Mouse (Mus musculus) forebrain, embryonic 10.5 days (tissue): ENCODE data around the gene Anp32a. TPM values are rescaled to one million over a fixed set of nuclear protein-coding genes. Genes with fewer than 3 reads are reported as not detected.

Experiments used
- DNase-seq: peaks from one replicate; pipeline ENCODE4 v3.0.0-alpha.2; 2017; ENCODE audit warnings: low spot score; ENCODE audit errors: extremely low spot score
- H3K27ac ChIP-seq: fragments of 300-500 bp; sonication (generic); 2 replicates; pipeline ENCODE4 v1.5.1; 2016; ENCODE audit warnings: mild to moderate bottlenecking
- H3K27me3 ChIP-seq: fragments of 300-500 bp; sonication (generic); 2 replicates; pipeline ENCODE4 v1.6.1; 2016; ENCODE audit warnings: mild to moderate bottlenecking; ENCODE audit not compliant: poor library complexity, severe bottlenecking
- H3K36me3 ChIP-seq: fragments of 300-500 bp; sonication (generic); replicated peaks from 2 replicates; pipeline ENCODE4 v1.6.1; 2016; ENCODE audit warnings: mild to moderate bottlenecking, moderate library complexity
- H3K4me1 ChIP-seq: fragments of 300-500 bp; sonication (generic); 2 replicates; pipeline ENCODE4 v1.6.1; 2016
- H3K4me3 ChIP-seq: fragments of 300-500 bp; sonication (generic); 2 replicates; pipeline ENCODE4 v1.5.1; 2016; ENCODE audit warnings: mild to moderate bottlenecking, moderate library complexity
- H3K9me3 ChIP-seq: fragments of 300-500 bp; sonication (generic); 2 replicates; pipeline ENCODE4 v1.6.1; 2016; ENCODE audit warnings: mild to moderate bottlenecking, moderate library complexity
- WGBS: fragments of 180-500 bp; shearing (Covaris S2); methylation state at CpG from one replicate; pipeline ENCODE4 v1.1.7; 2016; 5-methylcytosine and 5-hydroxymethylcytosine counted together
- polyA plus RNA-seq: library from polyadenylated mRNA; unstranded; fragments of >200 nt; fragmentation: Nextera tagmentation; extraction: Ambion mirVana; gene quantifications from 2 replicates; pipeline ENCODE4 v1.2.1, GENCODE M21; 2016

Anp32a gene
- polyA plus RNA-seq, 1 experiment from 2014 or later = 224 TPM

- peak overlapping the region; percentile 100 for H3K27ac ChIP-seq
- peak; percentile 53 for DNase-seq
- under 1% methylated on average over 53 of the region's 54 CpGs for WGBS
- H3K36me3 ChIP-seq = peaks cover 16% of the 10 kb centered on the region
- peaks cover 56% of the 10 kb centered on the region for H3K4me1 ChIP-seq
- H3K4me3 ChIP-seq = peak overlapping the region; percentile 96
- no peaks in the 10 kb centered on the region for H3K27me3 ChIP-seq
- no peaks in the 10 kb centered on the region for H3K9me3 ChIP-seq
Observed at GRCm38 (mm10) chr9:62341701-62342440, 778 bp downstream of the Anp32a start.

- WGBS = under 1% methylated on average over 48 of the region's 48 CpGs
Observed at GRCm38 (mm10) chr9:62342441-62343191, 1.5 kb downstream of the Anp32a start.

GRCm38 (mm10) chr9:62343192-62343903 lies 2.3 kb downstream of the Anp32a start:
- Histone ChIP-seq H3K36me3 (peaks cover 24% of the 10 kb centered on the region), H3K27ac (peak overlapping the region; percentile 100), H3K4me3 (peak overlapping the region; percentile 96), H3K27me3 (no peaks in the 10 kb centered on the region), H3K9me3 (no peaks in the 10 kb centered on the region), H3K4me1 (peaks cover 68% of the 10 kb centered on the region)
- peak; percentile 78 for DNase-seq
- WGBS = under 1% methylated on average over 51 of the region's 56 CpGs

More at GRCm38 (mm10) chr9:62342441-62343191, 1.5 kb downstream of the Anp32a start:
- DNase-seq = no peak
- Histone ChIP-seq H3K4me1 (peaks cover 63% of the 10 kb centered on the region), H3K9me3 (no peaks in the 10 kb centered on the region), H3K4me3 (peak overlapping the region; percentile 96), H3K36me3 (peaks cover 21% of the 10 kb centered on the region), H3K27me3 (no peaks in the 10 kb centered on the region), H3K27ac (peak overlapping the region; percentile 100)

GRCm38 (mm10) chr9:62343904-62344491 lies 2.9 kb downstream of the Anp32a start:
- Histone ChIP-seq H3K4me1 (peaks cover 68% of the 10 kb centered on the region), H3K9me3 (no peaks in the 10 kb centered on the region), H3K4me3 (peak overlapping the region; percentile 96), H3K27ac (peak overlapping the region; percentile 100), H3K27me3 (no peaks in the 10 kb centered on the region), H3K36me3 (peaks cover 18% of the 10 kb centered on the region)
- under 1% methylated on average over 52 of the region's 52 CpGs for WGBS
- DNase-seq = no peak

- Histone ChIP-seq H3K9me3 (no peaks in the 10 kb centered on the region), H3K36me3 (peaks cover 22% of the 10 kb centered on the region), H3K4me3 (peak overlapping the region; percentile 96), H3K4me1 (peaks cover 70% of the 10 kb centered on the region), H3K27ac (peak overlapping the region; percentile 100), H3K27me3 (no peaks in the 10 kb centered on the region)
- WGBS = under 1% methylated on average over 26 of the region's 26 CpGs
- peak; percentile 50 for DNase-seq
Observed at GRCm38 (mm10) chr9:62344545-62344944, 3.5 kb downstream of the Anp32a start.

- peaks cover 70% of the 10 kb centered on the region for H3K4me1 ChIP-seq
- no peaks in the 10 kb centered on the region for H3K27me3 ChIP-seq
- H3K4me3 ChIP-seq = peak overlapping the region; percentile 96
- peaks cover 22% of the 10 kb centered on the region for H3K36me3 ChIP-seq
- H3K27ac ChIP-seq = peak overlapping the region; percentile 100
- no peak for DNase-seq
- no peaks in the 10 kb centered on the region for H3K9me3 ChIP-seq
- WGBS = 5% methylated on average over 11 of the region's 11 CpGs
Observed at GRCm38 (mm10) chr9:62345081-62345481, 4.0 kb downstream of the Anp32a start.

GRCm38 (mm10) chr9:62345633-62346387 lies 4.7 kb downstream of the Anp32a start:
- H3K4me3 ChIP-seq = peak overlapping the region; percentile 96
- peak overlapping the region; percentile 100 for H3K27ac ChIP-seq
- H3K27me3 ChIP-seq = no peaks in the 10 kb centered on the region
- DNase-seq = no peak
- peaks cover 73% of the 10 kb centered on the region for H3K4me1 ChIP-seq
- 69% methylated on average over 9 of the region's 9 CpGs for WGBS
- H3K36me3 ChIP-seq = peaks cover 22% of the 10 kb centered on the region
- H3K9me3 ChIP-seq = no peaks in the 10 kb centered on the region

GRCm38 (mm10) chr9:62346388-62346679 lies 5.2 kb downstream of the Anp32a start:
- peak overlapping the region; percentile 9; the same call in 1 of the 2 replicates for H3K27ac ChIP-seq
- 77% methylated on average over 6 of the region's 6 CpGs for WGBS
- peak overlapping the region; percentile 96; the same call in 1 of the 2 replicates for H3K4me3 ChIP-seq
- H3K9me3 ChIP-seq = no peaks in the 10 kb centered on the region
- DNase-seq = no peak
- peaks cover 23% of the 10 kb centered on the region for H3K36me3 ChIP-seq
- H3K4me1 ChIP-seq = peaks cover 78% of the 10 kb centered on the region
- no peaks in the 10 kb centered on the region for H3K27me3 ChIP-seq

- peaks cover 81% of the 10 kb centered on the region for H3K4me1 ChIP-seq
Observed at GRCm38 (mm10) chr9:62347201-62347600, 6.1 kb downstream of the Anp32a start.

GRCm38 (mm10) chr9:62348050-62348449 lies 7.0 kb downstream of the Anp32a start:
- Histone ChIP-seq H3K36me3 (peaks cover 28% of the 10 kb centered on the region), H3K9me3 (no peaks in the 10 kb centered on the region), H3K4me3 (no peak overlapping the region), H3K27me3 (no peaks in the 10 kb centered on the region), H3K4me1 (peaks cover 80% of the 10 kb centered on the region), H3K27ac (no peak overlapping the region)
- DNase-seq = no peak
- 89% methylated on average over 10 of the region's 10 CpGs for WGBS

More at GRCm38 (mm10) chr9:62347201-62347600, 6.1 kb downstream of the Anp32a start:
- Histone ChIP-seq H3K27ac (peak overlapping the region; percentile 27), H3K4me3 (no peak overlapping the region; the same call in 1 of the 2 replicates), H3K36me3 (peaks cover 26% of the 10 kb centered on the region), H3K27me3 (no peaks in the 10 kb centered on the region), H3K9me3 (no peaks in the 10 kb centered on the region)
- DNase-seq = no peak
- whole genome bisulfite sequencing = 84% methylated on average over 5 of the region's 5 CpGs

GRCm38 (mm10) chr9:62348467-62348985 lies 7.4 kb downstream of the Anp32a start:
- DNase-seq = no peak
- peaks cover 81% of the 10 kb centered on the region for H3K4me1 ChIP-seq
- H3K27me3 ChIP-seq = no peaks in the 10 kb centered on the region
- no peak overlapping the region for H3K4me3 ChIP-seq
- H3K36me3 ChIP-seq = peaks cover 33% of the 10 kb centered on the region
- no peak overlapping the region for H3K27ac ChIP-seq
- H3K9me3 ChIP-seq = no peaks in the 10 kb centered on the region
- WGBS = 86% methylated on average over 6 of the region's 6 CpGs
